Mouse (Mus musculus): Measurements from ENCODE around the gene Vmn2r9. TPM values are rescaled to one million over a fixed set of nuclear protein-coding genes. Genes with fewer than 3 reads are reported as not detected.
"Not testable (repeated sequence)": the region's sequence is repeated elsewhere in the genome, so short reads cannot be mapped to it uniquely, and the experiment has no call there.

Gene Vmn2r9
- polyA plus RNA-seq (2012; rRNA removed) = not detected in 2 replicates

GRCm38 (mm10) chr5:108852501-108852900 is at the start of gene Vmn2r9:
Gene Vmn2r9, minus strand, starts transcription at chr5:108852601.
- not testable (repeated sequence) for DNase-seq (ENCODE audit: low read depth)

DNA sequence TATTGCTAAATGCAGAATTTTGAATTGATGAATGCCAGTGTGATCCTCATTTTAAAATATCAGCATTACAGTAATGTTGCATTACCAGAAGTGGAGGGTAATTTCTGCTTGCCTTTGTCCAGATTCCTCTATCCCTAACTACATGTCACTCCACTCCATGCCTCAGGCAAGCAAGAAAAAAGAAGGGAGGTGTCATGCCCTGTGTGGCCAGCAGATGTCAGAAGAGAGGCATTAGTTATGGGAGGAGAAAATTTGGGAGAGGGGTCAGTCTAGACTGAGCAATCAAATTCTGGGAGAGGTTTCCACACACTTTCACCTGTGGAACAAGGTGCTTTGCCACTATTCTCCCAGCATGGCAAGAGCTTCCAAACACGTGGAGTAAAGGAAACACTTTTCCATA is 14.3 kb upstream of the Vmn2r9 start:
- not testable (repeated sequence) for DNase-seq (ENCODE audit: low read depth)

GRCm38 (mm10) chr5:108849466-108849865 is 2.9 kb downstream of the Vmn2r9 start:
- no peak for DNase-seq (ENCODE audit: low read depth)

DNA sequence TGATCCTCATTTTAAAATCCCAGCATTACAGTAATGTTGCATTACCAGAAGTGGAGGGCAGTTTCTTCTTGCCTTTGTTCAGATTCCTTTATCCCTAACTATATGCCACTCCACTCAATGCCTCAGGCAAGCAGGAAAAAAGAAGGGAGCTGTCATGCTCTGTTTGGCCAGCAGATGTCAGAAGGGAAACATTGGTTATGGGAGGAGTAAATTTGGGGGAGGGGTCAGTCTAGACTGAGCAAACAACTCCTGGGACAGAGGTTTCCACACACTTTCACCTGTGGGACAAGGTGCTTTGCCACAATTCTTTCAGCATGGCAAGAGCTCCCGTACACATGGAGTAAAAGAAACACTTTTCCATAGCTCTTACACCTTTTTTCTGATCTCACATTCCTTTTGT is 16.2 kb downstream of the Vmn2r9 start:
- peak; percentile 0 for DNase-seq (ENCODE audit: low read depth)

- no peak for DNase-seq (ENCODE audit: low read depth)
These were observed 29.1 kb downstream of the Vmn2r9 start for GRCm38 (mm10) chr5:108823276-108823675.

- DNase-seq (ENCODE audit: low read depth) = not testable (repeated sequence)
These were observed 43.7 kb downstream of the Vmn2r9 start, which contains the start of gene Vmn2r8 for GRCm38 (mm10) chr5:108808750-108809149. Gene Vmn2r8, minus strand, starts transcription at chr5:108808850.

- no peak for DNase-seq (ENCODE audit: low read depth)
These were observed 48.8 kb downstream of the Vmn2r9 start for GRCm38 (mm10) chr5:108803646-108804045.

- DNase-seq (ENCODE audit: low read depth) = not testable (repeated sequence)
These were observed 57.1 kb downstream of the Vmn2r9 start, which contains the start of gene Tmed11 for GRCm38 (mm10) chr5:108795263-108795662. Gene Tmed11, minus strand, starts transcription at chr5:108795363.

- DNase-seq (ENCODE audit: low read depth) = not testable (repeated sequence)
These were observed 62.0 kb downstream of the Vmn2r9 start for GRCm38 (mm10) chr5:108790385-108790784.

Other genes starting within 250 kb of the Vmn2r9 start
- 75.0 and 80.5 TPM in 2 replicates for gene Gak, start 222.8 kb downstream of the Vmn2r9 start, polyA plus RNA-seq (2012; rRNA removed)
- 51.2 and 55.5 TPM in 2 replicates for gene Tmem175, start 222.8 kb downstream of the Vmn2r9 start, polyA plus RNA-seq (2012; rRNA removed)
- 19.6 and 28.3 TPM in 2 replicates for gene Idua, start 192.3 kb downstream of the Vmn2r9 start, polyA plus RNA-seq (2012; rRNA removed)
- gene Dgkq, start 182.9 kb downstream of the Vmn2r9 start, polyA plus RNA-seq (2012; rRNA removed) = 20.8 and 22.1 TPM in 2 replicates
- 0.25 and 0.26 TPM in 2 replicates for gene Slc26a1, start 177.0 kb downstream of the Vmn2r9 start, polyA plus RNA-seq (2012; rRNA removed)
- 189 and 225 TPM in 2 replicates for gene Fgfrl1, start 160.2 kb downstream of the Vmn2r9 start, polyA plus RNA-seq (2012; rRNA removed)
- gene Rnf212, start 77.6 kb downstream of the Vmn2r9 start, polyA plus RNA-seq (2012; rRNA removed) = not detected in 2 replicates
- not detected in 2 replicates for gene Tmed11, start 57.2 kb downstream of the Vmn2r9 start, polyA plus RNA-seq (2012; rRNA removed)
- not detected in 2 replicates for gene Vmn2r8, start 43.8 kb downstream of the Vmn2r9 start, polyA plus RNA-seq (2012; rRNA removed)
- gene Vmn2r10, start 153.9 kb upstream of the Vmn2r9 start, polyA plus RNA-seq (2012; rRNA removed) = not detected in 2 replicates
- gene Vmn2r11, start 207.0 kb upstream of the Vmn2r9 start, polyA plus RNA-seq (2012; rRNA removed) = not detected in 2 replicates
- not detected in 2 replicates for gene Vmn2r12, start 245.3 kb upstream of the Vmn2r9 start, polyA plus RNA-seq (2012; rRNA removed)

Data from gonadal fat pad, adult 2 months (tissue).